Mouse (Mus musculus) stomach, postnatal 0 days (tissue): ENCODE results near the gene Naaladl2.

Experiments
- CTCF ChIP-seq: IDR thresholded peaks from 2 replicates; pipeline ENCODE4 v1.5.1; 2016; ENCODE audit warnings: antibody characterized with exemption, low read depth, mild to moderate bottlenecking, moderate library complexity
- EP300 ChIP-seq: optimal IDR thresholded peaks from 2 replicates; pipeline ENCODE3; 2016; ENCODE audit warnings: antibody characterized with exemption

- TF ChIP-seq CTCF = no peak
- no peak for TF ChIP-seq EP300
Observed at GRCm38 (mm10) chr3:24001741-24002140, 1142.3 kb downstream of the Naaladl2 start.
